Mouse (Mus musculus): ENCODE data around the gene Alkbh7. TPM values are rescaled to one million over a fixed set of nuclear protein-coding genes. Genes with fewer than 3 reads are reported as not detected.

Gene Alkbh7
- not detected for polyA plus RNA-seq (2014; fragmentation: Illumina TruSeq; extraction: RNeasy Lipid Tissue Mini Kit (QIAGEN cat#74804); ENCODE audit: low replicate concordance)

DNA sequence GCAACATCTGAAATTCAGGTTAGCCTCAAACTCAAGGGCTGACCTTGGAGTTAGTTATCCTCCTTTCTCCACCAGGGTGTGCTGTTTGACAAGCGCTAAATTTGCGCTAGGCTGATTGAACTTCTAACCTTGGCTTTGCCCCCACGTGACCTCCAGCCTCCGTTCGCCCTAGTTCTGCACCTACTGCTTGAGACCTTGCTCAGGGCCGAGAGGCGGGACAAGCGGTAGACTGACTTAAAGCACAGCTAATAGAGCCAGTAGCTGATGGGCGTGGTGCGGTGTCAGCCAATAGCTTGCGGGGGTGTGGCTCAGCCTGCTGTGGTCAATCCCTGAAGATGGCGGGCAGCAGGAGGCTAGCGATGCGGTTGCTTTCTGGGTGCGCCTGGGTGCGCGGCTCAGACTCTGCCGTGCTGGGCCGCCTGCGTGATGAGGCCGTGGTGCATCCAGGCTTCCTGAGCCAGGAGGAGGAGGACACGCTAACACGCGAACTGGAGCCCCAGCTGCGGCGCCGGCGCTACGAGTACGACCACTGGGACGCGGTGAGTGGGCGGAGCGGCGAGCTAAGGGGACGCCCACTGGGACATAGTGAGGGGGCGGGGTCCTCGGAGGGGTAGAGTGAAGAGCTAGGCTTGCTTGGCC, at the start of gene Alkbh7:
Alkbh7 (plus strand) TSS at position 311 of the 639 bp plus-strand sequence.

DNA sequence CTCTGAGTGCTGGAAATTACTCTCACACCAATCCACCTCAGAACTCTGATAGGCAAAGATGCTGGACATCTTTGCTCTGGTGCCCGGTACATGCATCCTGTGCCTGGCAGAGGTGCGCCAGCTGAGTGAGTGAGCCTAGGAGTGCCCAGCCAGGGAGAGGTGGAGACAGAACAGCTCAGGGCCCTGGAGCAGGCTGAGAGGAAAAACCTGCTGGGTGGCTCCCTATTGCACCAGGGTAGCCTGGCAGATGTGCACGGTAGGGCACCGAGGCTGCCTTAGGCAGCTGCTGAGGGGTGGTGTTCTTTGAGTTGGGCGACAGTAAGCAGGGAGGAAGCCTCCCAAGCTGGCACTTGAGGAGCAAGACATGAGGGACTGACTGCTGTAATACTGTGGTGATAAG, 15.1 kb upstream of the Alkbh7 start, which contains the start of gene Acer1:
Acer1 (minus strand) TSS at position 114 of the 400 bp plus-strand sequence.

DNA sequence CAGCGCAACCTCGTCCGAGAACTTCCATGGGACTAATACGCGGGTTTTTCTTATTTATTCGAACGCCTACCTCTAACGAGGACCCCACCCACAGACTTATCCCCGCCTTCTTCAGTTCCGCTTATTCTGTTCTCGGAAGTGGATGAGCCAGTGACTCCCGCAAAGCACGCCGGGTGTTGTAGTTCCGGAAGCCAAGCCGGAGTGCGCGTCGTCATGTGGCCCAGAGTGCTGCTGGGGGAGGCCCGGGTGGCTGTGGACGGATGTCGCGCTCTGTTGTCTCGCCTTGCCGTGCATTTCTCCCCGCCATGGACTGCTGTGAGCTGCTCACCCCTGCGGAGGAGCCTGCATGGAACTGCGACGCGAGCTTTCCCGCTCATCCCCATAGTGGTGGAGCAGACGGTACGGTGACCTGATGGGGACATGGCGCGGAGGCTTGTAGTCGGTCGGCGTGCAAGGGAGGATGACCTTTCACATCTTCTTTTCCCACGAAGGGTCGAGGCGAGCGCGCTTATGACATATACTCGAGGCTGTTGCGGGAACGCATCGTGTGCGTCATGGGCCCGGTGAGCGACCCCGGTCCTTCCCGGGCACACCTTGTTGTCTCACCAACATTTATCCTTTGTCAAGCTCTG, 6.9 kb upstream of the Alkbh7 start, which contains the start of gene Clpp:
Clpp (plus strand) TSS at position 191 of the 632 bp plus-strand sequence.

DNA sequence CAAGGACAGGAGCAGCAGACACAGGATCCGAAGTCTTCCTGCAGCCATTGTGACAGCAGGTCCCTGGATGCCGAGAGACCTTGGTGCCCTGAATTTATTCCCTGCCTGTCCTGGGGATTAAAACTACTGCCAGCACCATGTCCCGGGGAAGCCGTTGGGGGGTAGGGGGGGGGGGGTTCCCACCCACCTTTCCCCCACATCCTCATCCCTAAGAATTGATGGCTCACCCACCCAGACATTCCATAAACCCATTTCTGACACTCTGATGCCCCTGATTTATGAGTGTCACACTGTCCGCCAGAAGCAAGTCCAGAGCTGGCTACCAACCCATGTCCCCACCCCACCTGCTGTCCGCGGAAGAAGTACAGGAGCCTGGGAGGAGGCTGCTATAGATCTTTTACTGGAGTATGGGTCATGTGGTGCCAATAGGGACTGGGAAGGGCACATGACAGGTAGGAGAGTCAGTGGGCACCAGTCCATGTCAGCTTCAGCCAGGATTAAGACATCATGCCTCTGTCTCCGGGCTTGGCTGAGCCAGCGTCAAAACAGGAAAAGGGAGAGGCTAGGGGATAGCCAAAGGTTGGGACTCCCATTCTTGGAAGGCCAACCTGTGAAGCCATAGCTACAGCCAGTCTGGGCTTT, 3.0 kb downstream of the Alkbh7 start, which contains the start of gene Pspn:
Pspn (minus strand) TSS at position 51 of the 642 bp plus-strand sequence.

DNA sequence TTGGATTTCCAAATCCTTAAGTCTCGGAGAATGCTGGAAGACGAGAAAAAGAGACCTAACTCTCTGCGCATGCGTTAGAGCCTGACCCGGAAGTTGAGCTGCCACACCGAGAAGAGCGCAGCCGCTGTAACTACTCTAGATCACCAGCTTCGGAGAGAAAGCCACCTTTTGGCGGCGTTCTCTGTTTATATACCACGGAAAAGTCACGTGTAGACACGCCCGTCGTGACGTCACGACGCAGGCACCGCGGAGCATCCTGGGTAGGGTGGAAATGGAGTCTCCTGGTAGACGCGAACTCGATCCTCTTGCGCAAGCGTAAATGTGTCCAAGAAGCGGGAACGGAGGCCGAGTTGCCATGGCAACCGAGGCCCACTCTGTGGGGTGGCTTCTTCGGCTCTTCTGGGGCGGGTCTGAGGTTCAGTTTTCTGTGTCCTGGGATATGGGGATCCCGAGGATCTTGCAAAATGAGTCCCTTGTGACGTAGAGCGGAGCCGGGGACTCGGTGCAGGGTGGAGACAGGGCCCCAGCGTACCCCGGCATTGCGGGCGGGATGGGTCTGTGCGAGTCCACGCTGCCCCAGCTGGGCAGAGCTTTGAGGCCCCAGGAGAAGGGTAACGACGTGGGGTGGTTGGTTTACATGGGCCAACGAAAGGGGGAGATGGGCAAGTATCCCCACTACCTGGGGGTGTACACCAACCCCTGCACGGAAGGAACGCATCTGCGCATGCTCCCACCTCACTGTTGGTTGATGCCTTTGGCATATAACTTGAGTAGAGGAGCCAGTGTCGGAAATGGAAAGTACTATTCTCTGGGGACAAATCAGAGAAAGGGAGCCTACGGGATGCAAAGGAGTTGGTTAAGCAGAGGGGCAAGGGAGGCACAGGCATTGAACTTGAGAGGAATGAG, 14.3 kb downstream of the Alkbh7 start, which contains the start of the genes Gtf2f1 and Gm17949:
Gtf2f1 (minus strand) TSS at position 53 of the 906 bp plus-strand sequence.
Gm17949 (plus strand) TSS at position 234 of the 906 bp plus-strand sequence.

DNA sequence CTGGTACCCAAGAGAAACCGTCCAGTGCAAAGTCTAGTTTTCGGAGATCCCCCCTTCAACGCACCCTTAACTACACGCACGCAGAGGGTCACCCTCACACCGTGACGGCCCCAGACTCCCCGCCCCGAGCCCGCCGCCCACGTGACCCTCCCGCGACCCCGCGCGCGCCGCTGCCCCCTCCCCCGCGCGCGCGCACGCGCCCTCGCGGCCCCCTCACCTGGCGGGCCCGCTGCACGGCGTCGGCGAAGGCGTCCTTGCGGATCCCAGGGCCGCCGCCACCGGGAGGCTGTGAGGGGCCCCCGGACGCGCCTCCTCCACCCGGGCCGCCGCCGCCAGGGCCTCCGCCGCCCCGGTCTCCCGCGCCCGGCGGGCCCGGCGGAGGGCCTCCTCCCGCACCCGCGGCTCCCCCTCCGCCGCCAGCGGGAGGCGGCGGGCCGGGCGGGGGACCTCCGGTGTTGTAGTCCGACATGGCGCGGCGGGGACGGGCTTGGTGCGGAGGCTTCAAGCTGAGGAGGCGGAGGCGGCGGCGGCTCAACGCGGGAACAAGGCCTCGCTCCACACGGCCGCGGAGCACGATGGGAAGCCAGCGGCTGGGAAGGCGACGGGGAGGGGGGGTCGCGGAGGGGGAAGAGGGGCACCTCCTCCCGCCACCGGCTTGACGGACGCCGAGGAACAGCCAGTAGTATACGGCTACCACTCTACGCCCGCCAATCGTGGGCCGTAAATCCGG, 34.0 kb downstream of the Alkbh7 start, which contains the start of gene Khsrp:
Khsrp (minus strand) TSS at position 592 of the 730 bp plus-strand sequence.

DNA sequence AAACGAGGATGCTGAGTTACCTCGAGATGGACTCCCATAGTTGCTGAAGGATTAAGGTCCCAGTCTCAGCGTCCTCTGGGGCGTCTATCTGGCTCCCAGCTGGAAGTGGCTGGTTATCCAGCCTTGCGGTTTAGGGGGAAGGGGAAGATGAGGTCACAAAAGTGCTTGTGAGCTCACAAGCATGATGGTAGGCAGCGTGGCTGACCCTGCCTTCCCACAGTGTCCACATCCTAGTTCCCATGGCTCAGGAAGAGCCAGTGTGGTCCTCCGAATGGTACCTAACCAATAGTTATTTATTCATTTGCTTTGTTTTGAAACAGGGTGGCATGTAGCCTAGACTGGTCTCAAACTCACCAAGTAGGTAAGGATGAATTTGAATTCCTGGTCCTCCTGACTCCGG, 44.4 kb downstream of the Alkbh7 start, which contains the start of gene Slc25a41:
Slc25a41 (minus strand) TSS at position 101 of the 400 bp plus-strand sequence.

Other genes starting within 250 kb of the Alkbh7 start
- gene Nrtn, start 239.8 kb upstream of the Alkbh7 start, polyA plus RNA-seq (2014; fragmentation: Illumina TruSeq; extraction: RNeasy Lipid Tissue Mini Kit (QIAGEN cat#74804); ENCODE audit: low replicate concordance): not detected
- 1.4 TPM for gene Dus3l, start 232.6 kb upstream of the Alkbh7 start, polyA plus RNA-seq (2014; fragmentation: Illumina TruSeq; extraction: RNeasy Lipid Tissue Mini Kit (QIAGEN cat#74804); ENCODE audit: low replicate concordance)
- gene Prr22, start 227.1 kb upstream of the Alkbh7 start, polyA plus RNA-seq (2014; fragmentation: Illumina TruSeq; extraction: RNeasy Lipid Tissue Mini Kit (QIAGEN cat#74804); ENCODE audit: low replicate concordance): not detected
- gene Rfx2, start 166.3 kb upstream of the Alkbh7 start, polyA plus RNA-seq (2014; fragmentation: Illumina TruSeq; extraction: RNeasy Lipid Tissue Mini Kit (QIAGEN cat#74804); ENCODE audit: low replicate concordance): 0.11 TPM
- gene Acsbg2, start 122.9 kb upstream of the Alkbh7 start, polyA plus RNA-seq (2014; fragmentation: Illumina TruSeq; extraction: RNeasy Lipid Tissue Mini Kit (QIAGEN cat#74804); ENCODE audit: low replicate concordance): not detected
- not detected for gene 1700061G19Rik, start 121.9 kb upstream of the Alkbh7 start, polyA plus RNA-seq (2014; fragmentation: Illumina TruSeq; extraction: RNeasy Lipid Tissue Mini Kit (QIAGEN cat#74804); ENCODE audit: low replicate concordance)
- gene Mllt1, start 61.9 kb upstream of the Alkbh7 start, polyA plus RNA-seq (2014; fragmentation: Illumina TruSeq; extraction: RNeasy Lipid Tissue Mini Kit (QIAGEN cat#74804); ENCODE audit: low replicate concordance): 0.52 TPM
- 5.1 TPM for gene Acer1, start 15.2 kb upstream of the Alkbh7 start, polyA plus RNA-seq (2014; fragmentation: Illumina TruSeq; extraction: RNeasy Lipid Tissue Mini Kit (QIAGEN cat#74804); ENCODE audit: low replicate concordance)
- gene Clpp, start 7.0 kb upstream of the Alkbh7 start, polyA plus RNA-seq (2014; fragmentation: Illumina TruSeq; extraction: RNeasy Lipid Tissue Mini Kit (QIAGEN cat#74804); ENCODE audit: low replicate concordance): 0.63 TPM
- gene Pspn, start 2.7 kb downstream of the Alkbh7 start, polyA plus RNA-seq (2014; fragmentation: Illumina TruSeq; extraction: RNeasy Lipid Tissue Mini Kit (QIAGEN cat#74804); ENCODE audit: low replicate concordance): not detected
- 1.6 TPM for gene Gtf2f1, start 13.9 kb downstream of the Alkbh7 start, polyA plus RNA-seq (2014; fragmentation: Illumina TruSeq; extraction: RNeasy Lipid Tissue Mini Kit (QIAGEN cat#74804); ENCODE audit: low replicate concordance)
- gene Gm17949, start 14.1 kb downstream of the Alkbh7 start, polyA plus RNA-seq (2014; fragmentation: Illumina TruSeq; extraction: RNeasy Lipid Tissue Mini Kit (QIAGEN cat#74804); ENCODE audit: low replicate concordance): not detected
- 4.3 TPM for gene Khsrp, start 34.2 kb downstream of the Alkbh7 start, polyA plus RNA-seq (2014; fragmentation: Illumina TruSeq; extraction: RNeasy Lipid Tissue Mini Kit (QIAGEN cat#74804); ENCODE audit: low replicate concordance)
- not detected for gene Slc25a41, start 44.3 kb downstream of the Alkbh7 start, polyA plus RNA-seq (2014; fragmentation: Illumina TruSeq; extraction: RNeasy Lipid Tissue Mini Kit (QIAGEN cat#74804); ENCODE audit: low replicate concordance)
- gene Crb3, start 61.8 kb downstream of the Alkbh7 start, polyA plus RNA-seq (2014; fragmentation: Illumina TruSeq; extraction: RNeasy Lipid Tissue Mini Kit (QIAGEN cat#74804); ENCODE audit: low replicate concordance): 27.2 TPM
- 2.3 TPM for gene Slc25a23, start 62.5 kb downstream of the Alkbh7 start, polyA plus RNA-seq (2014; fragmentation: Illumina TruSeq; extraction: RNeasy Lipid Tissue Mini Kit (QIAGEN cat#74804); ENCODE audit: low replicate concordance)
- gene Dennd1c, start 81.2 kb downstream of the Alkbh7 start, polyA plus RNA-seq (2014; fragmentation: Illumina TruSeq; extraction: RNeasy Lipid Tissue Mini Kit (QIAGEN cat#74804); ENCODE audit: low replicate concordance): 3.3 TPM
- not detected for gene Tubb4a, start 90.4 kb downstream of the Alkbh7 start, polyA plus RNA-seq (2014; fragmentation: Illumina TruSeq; extraction: RNeasy Lipid Tissue Mini Kit (QIAGEN cat#74804); ENCODE audit: low replicate concordance)
- not detected for gene Tnfsf9, start 108.0 kb downstream of the Alkbh7 start, polyA plus RNA-seq (2014; fragmentation: Illumina TruSeq; extraction: RNeasy Lipid Tissue Mini Kit (QIAGEN cat#74804); ENCODE audit: low replicate concordance)
- gene Cd70, start 152.4 kb downstream of the Alkbh7 start, polyA plus RNA-seq (2014; fragmentation: Illumina TruSeq; extraction: RNeasy Lipid Tissue Mini Kit (QIAGEN cat#74804); ENCODE audit: low replicate concordance): not detected
- not detected for gene Tnfsf14, start 196.8 kb downstream of the Alkbh7 start, polyA plus RNA-seq (2014; fragmentation: Illumina TruSeq; extraction: RNeasy Lipid Tissue Mini Kit (QIAGEN cat#74804); ENCODE audit: low replicate concordance)
- 23.0 TPM for gene C3, start 230.8 kb downstream of the Alkbh7 start, polyA plus RNA-seq (2014; fragmentation: Illumina TruSeq; extraction: RNeasy Lipid Tissue Mini Kit (QIAGEN cat#74804); ENCODE audit: low replicate concordance)